Mouse (Mus musculus): Measurements from ENCODE around the gene Cbx1.

DNA sequence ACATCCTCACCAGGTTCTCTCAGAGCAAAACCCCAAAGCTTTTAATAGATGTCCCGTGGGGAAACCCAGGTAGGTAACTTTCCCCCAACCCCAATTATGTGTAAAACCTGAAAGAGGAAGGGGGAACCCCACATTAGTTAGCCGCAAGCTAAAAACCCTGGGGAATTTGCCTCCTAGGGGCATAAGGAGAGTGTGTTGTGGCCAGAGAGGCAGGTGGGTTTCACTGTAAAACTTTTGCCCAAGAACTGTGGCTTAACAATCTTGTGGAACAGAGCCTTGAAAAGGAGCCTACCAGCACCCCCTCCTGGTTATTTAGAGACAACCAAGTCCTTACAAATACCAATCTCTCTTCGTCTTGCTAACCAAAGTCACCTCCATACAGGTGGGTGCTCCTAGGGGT lies 14.4 kb upstream of the Cbx1 start:
- TF ChIP-seq CTCF (IDR thresholded peaks at IDR 0.05) (peak; percentile 36), POLR2A (IDR thresholded peaks at IDR 0.05; ENCODE audit: insufficient read depth, low read depth, low read length) (no peak)
